Mouse (Mus musculus) heart, postnatal 4 days (tissue): ENCODE measurements around the gene Tap2. TPM values are rescaled to one million over a fixed set of nuclear protein-coding genes. Genes with fewer than 3 reads are reported as not detected.
"Not testable (repeated sequence)": the region's sequence is repeated elsewhere in the genome, so short reads cannot be mapped to it uniquely, and the experiment has no call there.

Experiments used
- DNase-seq: peaks from one replicate; pipeline ENCODE4 v3.0.0; 2021
- total RNA-seq, 2 experiments: library from RNA; stranded (reverse); gene quantifications; 2 replicates each; pipeline ENCODE4 v1.2.3; 2021

The Tap2 gene
- total RNA-seq, 2 experiments from 2014 or later, result 10.7 to 12.3 TPM

GRCm38 (mm10) chr17:34217216-34217928 is 14.0 kb downstream of the Tap2 start:
- DNase-seq, result no peak

- DNase-seq, result no peak
Observed at GRCm38 (mm10) chr17:34217986-34218385, 14.7 kb downstream of the Tap2 start.

- DNase-seq, result peak; percentile 57
Observed at GRCm38 (mm10) chr17:34218675-34219074, 15.3 kb downstream of the Tap2 start.

- peak; percentile 80 for DNase-seq
Observed at GRCm38 (mm10) chr17:34219096-34219495, 15.8 kb downstream of the Tap2 start.

- DNase-seq, result not testable (repeated sequence)
Observed at GRCm38 (mm10) chr17:34219801-34220200, 16.5 kb downstream of the Tap2 start.

GRCm38 (mm10) chr17:34220401-34220800 is 17.1 kb downstream of the Tap2 start:
- not testable (repeated sequence) for DNase-seq

GRCm38 (mm10) chr17:34224816-34225215 is 21.5 kb downstream of the Tap2 start:
- no peak for DNase-seq

- no peak for DNase-seq
Observed at GRCm38 (mm10) chr17:34225426-34225825, 22.1 kb downstream of the Tap2 start.

GRCm38 (mm10) chr17:34225911-34226310 is 22.6 kb downstream of the Tap2 start:
- DNase-seq, result not testable (repeated sequence)

- not testable (repeated sequence) for DNase-seq
Observed at GRCm38 (mm10) chr17:34230971-34231370, 27.6 kb downstream of the Tap2 start.

GRCm38 (mm10) chr17:34232021-34232420 is 28.7 kb downstream of the Tap2 start:
- DNase-seq, result not testable (repeated sequence)

GRCm38 (mm10) chr17:34234926-34235325 is 31.6 kb downstream of the Tap2 start:
- DNase-seq, result peak; percentile 83

- DNase-seq, result no peak
Observed at GRCm38 (mm10) chr17:34236691-34237090, 33.4 kb downstream of the Tap2 start.

- no peak for DNase-seq
Observed at GRCm38 (mm10) chr17:34237741-34238140, 34.4 kb downstream of the Tap2 start.

- no peak for DNase-seq
Observed at GRCm38 (mm10) chr17:34238706-34239105, 35.4 kb downstream of the Tap2 start, which contains the start of gene H2-Ob. TSS of gene H2-Ob (plus strand) at chr17:34238903.

- no peak for DNase-seq
Observed at GRCm38 (mm10) chr17:34239601-34240041, 36.3 kb downstream of the Tap2 start.

- DNase-seq, result no peak
Observed at GRCm38 (mm10) chr17:34240366-34240765, 37.0 kb downstream of the Tap2 start.

GRCm38 (mm10) chr17:34240916-34241315 is 37.6 kb downstream of the Tap2 start:
- no peak for DNase-seq

GRCm38 (mm10) chr17:34244656-34245055 is 41.3 kb downstream of the Tap2 start:
- DNase-seq, result no peak

GRCm38 (mm10) chr17:34247047-34247446 is 43.7 kb downstream of the Tap2 start:
- DNase-seq, result no peak

GRCm38 (mm10) chr17:34248764-34249163 is 45.4 kb downstream of the Tap2 start:
- DNase-seq, result no peak

GRCm38 (mm10) chr17:34249361-34249760 is 46.0 kb downstream of the Tap2 start:
- no peak for DNase-seq

GRCm38 (mm10) chr17:34249878-34250277 is 46.6 kb downstream of the Tap2 start:
- DNase-seq, result peak; percentile 44

- no peak for DNase-seq
Observed at GRCm38 (mm10) chr17:34251666-34252065, 48.3 kb downstream of the Tap2 start.
